Mouse (Mus musculus) thymus, adult 2 months (tissue): ENCODE results near the gene Ptprd. TPM values are rescaled to one million over a fixed set of nuclear protein-coding genes. Genes with fewer than 3 reads are reported as not detected.

ENCODE experiments used
- DNase-seq: peaks from one replicate; pipeline ENCODE4 v3.0.0; 2021
- H3K27ac ChIP-seq: fragments of 200-500 bp; 2 replicates; pipeline ENCODE4 v1.5.1; 2012; ENCODE audit warnings: low read length, control low read depth; ENCODE audit not compliant: control insufficient read depth, insufficient read depth
- H3K27me3 ChIP-seq: fragments of 200-500 bp; 2 replicates; pipeline ENCODE4 v1.6.1; 2012; ENCODE audit warnings: mild to moderate bottlenecking, low read length, moderate library complexity, mixed read lengths; ENCODE audit not compliant: control insufficient read depth, insufficient read depth
- H3K36me3 ChIP-seq: fragments of 200-500 bp; 2 replicates; pipeline ENCODE4 v1.6.1; 2012; ENCODE audit warnings: mild to moderate bottlenecking, low read length, moderate library complexity; ENCODE audit not compliant: control insufficient read depth, insufficient read depth
- H3K4me1 ChIP-seq: fragments of 200-500 bp; replicated peaks from 2 replicates; pipeline ENCODE4 v1.6.1; 2012; ENCODE audit warnings: low read length; ENCODE audit not compliant: control insufficient read depth, insufficient read depth
- H3K4me3 ChIP-seq: fragments of 200-500 bp; 2 replicates; pipeline ENCODE4 v1.5.1; 2012; ENCODE audit warnings: mild to moderate bottlenecking, low read length, control low read depth, moderate library complexity; ENCODE audit not compliant: control insufficient read depth, insufficient read depth
- CTCF ChIP-seq: fragments of 200-500 bp; IDR thresholded peaks from 2 replicates; pipeline ENCODE4 v1.5.1; 2012; ENCODE audit warnings: mild to moderate bottlenecking, control low read depth, low read length, moderate library complexity, borderline replicate concordance; ENCODE audit not compliant: control insufficient read depth, poor library complexity, insufficient read depth; ENCODE audit errors: extremely low read depth
- POLR2A ChIP-seq: fragments of 200-500 bp; IDR thresholded peaks from 2 replicates; pipeline ENCODE4 v1.6.1; 2012; ENCODE audit warnings: mild to moderate bottlenecking, low read length, control low read depth, moderate library complexity; ENCODE audit not compliant: control insufficient read depth, poor library complexity, insufficient read depth; ENCODE audit errors: extremely low read depth
- WGBS: fragments of 180-500 bp; shearing (Covaris S2); methylation state at CpG from one replicate; pipeline ENCODE4 v1.1.7; 2018; 5-methylcytosine and 5-hydroxymethylcytosine counted together
- polyA plus RNA-seq: library from polyadenylated mRNA; depleted of rRNA; stranded (reverse); fragments of >200 nt; gene quantifications from 2 replicates; pipeline ENCODE4 v1.2.3, GENCODE M21; 2012

The Ptprd gene
- polyA plus RNA-seq, 1 experiment, result 1.0 TPM

DNA sequence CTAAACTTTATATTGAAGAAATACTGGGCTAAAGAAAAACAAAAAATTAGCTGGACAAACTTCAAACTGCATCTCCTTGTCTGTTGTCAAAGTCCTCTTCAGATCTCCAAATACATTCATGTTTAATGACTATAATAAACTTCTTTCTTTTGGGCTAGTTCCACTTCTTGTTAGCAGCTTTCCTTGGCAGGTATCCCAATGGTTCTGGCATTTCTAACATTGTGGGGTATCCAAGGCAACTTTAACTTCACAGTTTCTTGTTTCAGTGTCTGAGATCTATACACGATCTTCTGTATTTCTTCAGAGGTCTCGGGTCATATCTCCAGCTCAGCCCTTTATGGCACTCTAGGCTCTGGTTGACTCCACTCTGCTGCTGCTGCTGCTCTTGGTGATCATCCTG is 434.5 kb downstream of the Ptprd start:
- WGBS, result 87% methylated on average over 2 of the region's 2 CpGs
- Histone ChIP-seq H3K27ac (no peak overlapping the region), H3K4me1 (no peaks in the 10 kb centered on the region), H3K4me3 (no peak overlapping the region), H3K27me3 (no peaks in the 10 kb centered on the region), H3K36me3 (no peaks in the 10 kb centered on the region)
- no peak for DNase-seq
- no peak for TF ChIP-seq POLR2A
- no peak for TF ChIP-seq CTCF

DNA sequence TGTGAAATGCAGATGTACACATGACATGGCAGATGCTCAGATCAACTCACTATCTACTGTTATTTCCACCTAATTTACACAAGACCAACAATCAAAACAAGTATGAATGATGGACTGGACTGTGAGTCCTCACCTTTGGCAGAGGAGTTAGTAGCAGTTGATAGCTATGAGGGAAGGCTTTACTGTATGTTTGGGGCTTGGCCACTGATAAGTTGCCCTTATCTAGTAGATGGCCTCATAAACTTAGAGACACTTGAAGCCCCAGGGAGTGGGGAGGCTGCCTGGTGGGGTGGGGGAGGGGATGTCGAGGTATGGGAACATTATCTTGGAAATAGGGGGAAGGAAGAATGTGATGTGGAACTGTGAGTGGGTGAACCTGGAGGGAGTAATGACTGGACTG is 448.0 kb downstream of the Ptprd start:
- WGBS, result 79% methylated on average over 1 of the region's 1 CpGs
- Histone ChIP-seq H3K36me3 (no peaks in the 10 kb centered on the region), H3K4me3 (no peak overlapping the region), H3K27me3 (no peaks in the 10 kb centered on the region), H3K4me1 (no peaks in the 10 kb centered on the region), H3K27ac (no peak overlapping the region)
- no peak for DNase-seq
- TF ChIP-seq CTCF, result no peak
- TF ChIP-seq POLR2A, result no peak

- H3K4me1 ChIP-seq, result no peaks in the 10 kb centered on the region
- no peaks in the 10 kb centered on the region for H3K36me3 ChIP-seq
- no peak overlapping the region for H3K27ac ChIP-seq
- TF ChIP-seq POLR2A (no peak), CTCF (no peak)
- H3K4me3 ChIP-seq, result no peak overlapping the region
- DNase-seq, result no peak
- no peaks in the 10 kb centered on the region for H3K27me3 ChIP-seq
- 92% methylated on average over 2 of the region's 2 CpGs for WGBS
Measured at GRCm38 (mm10) chr4:77743391-77743790, 468.4 kb downstream of the Ptprd start.

- H3K4me1 ChIP-seq, result no peaks in the 10 kb centered on the region
- H3K36me3 ChIP-seq, result no peaks in the 10 kb centered on the region
- 84% methylated on average over 6 of the region's 6 CpGs for WGBS
- TF ChIP-seq CTCF, result no peak
- TF ChIP-seq POLR2A, result no peak
- H3K27me3 ChIP-seq, result no peaks in the 10 kb centered on the region
- H3K4me3 ChIP-seq, result no peak overlapping the region
- H3K27ac ChIP-seq, result no peak overlapping the region
- DNase-seq, result no peak
Measured at GRCm38 (mm10) chr4:77721908-77722307, 489.9 kb downstream of the Ptprd start.

DNA sequence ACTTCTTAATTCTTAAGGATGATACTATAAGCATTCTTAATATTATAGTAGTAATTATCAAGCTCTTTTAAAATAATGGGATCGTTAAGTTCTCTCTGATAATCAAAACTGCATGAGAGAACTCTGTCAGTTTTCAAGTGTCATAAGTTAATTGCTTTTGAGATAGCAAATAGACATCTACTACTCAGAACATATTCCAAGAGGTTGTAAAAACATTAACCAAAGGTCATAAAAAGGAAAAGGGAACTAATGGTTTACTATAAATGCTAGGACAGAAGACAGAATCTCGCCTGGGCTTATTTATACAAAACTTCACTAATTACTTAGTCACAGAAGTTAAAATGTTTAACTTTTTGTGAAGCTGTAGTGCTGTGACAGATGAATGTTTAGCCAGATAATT is 494.0 kb downstream of the Ptprd start:
- no peak for TF ChIP-seq POLR2A
- no peak for TF ChIP-seq CTCF
- no peaks in the 10 kb centered on the region for H3K4me1 ChIP-seq
- H3K27ac ChIP-seq, result no peak overlapping the region
- no peaks in the 10 kb centered on the region for H3K27me3 ChIP-seq
- 75% methylated on average over 2 of the region's 2 CpGs for WGBS
- no peaks in the 10 kb centered on the region for H3K36me3 ChIP-seq
- no peak for DNase-seq
- H3K4me3 ChIP-seq, result no peak overlapping the region

DNA sequence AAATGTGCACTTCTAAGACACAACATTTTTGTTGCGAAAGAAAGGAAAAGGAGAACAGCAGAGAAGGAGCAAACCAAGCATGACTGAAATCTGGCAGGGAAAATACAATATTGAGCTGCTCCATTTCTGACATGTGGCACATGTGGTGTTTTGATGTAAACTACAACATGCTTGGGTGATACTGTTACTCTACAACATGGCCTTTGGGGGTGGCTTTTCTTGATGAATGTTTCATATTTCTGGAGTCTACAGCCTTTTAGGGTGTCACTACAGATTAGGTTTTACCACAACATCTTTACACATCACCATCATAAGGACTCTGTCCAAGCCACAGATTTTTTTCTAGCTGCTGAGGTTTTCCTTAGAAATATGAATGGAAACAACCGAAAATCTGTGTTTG is 501.5 kb downstream of the Ptprd start:
- no peaks in the 10 kb centered on the region for H3K27me3 ChIP-seq
- H3K4me1 ChIP-seq, result no peaks in the 10 kb centered on the region
- no peak for DNase-seq
- no peaks in the 10 kb centered on the region for H3K36me3 ChIP-seq
- no peak for TF ChIP-seq POLR2A
- no peak for TF ChIP-seq CTCF
- no peak overlapping the region for H3K4me3 ChIP-seq
- H3K27ac ChIP-seq, result no peak overlapping the region
- 81% methylated on average over 2 of the region's 2 CpGs for WGBS

DNA sequence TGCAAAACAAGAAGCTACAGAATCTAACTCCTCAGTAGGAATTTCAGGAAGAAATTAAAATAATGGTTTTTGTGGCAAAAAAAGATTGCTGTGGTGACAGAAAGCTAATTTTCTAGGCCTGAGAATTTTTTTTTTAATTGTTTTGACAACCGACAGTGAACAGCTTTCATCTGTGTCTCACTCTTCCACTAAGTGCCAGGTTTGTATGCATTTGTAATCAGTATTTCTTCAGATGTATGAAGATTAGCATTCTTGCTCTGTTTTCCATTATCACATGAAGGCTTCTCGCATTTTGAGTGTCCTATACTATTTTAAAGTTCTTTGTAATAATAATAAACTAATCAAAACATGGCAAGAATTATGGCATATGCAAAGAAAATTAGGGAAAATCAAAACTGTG is 513.5 kb downstream of the Ptprd start:
- no peaks in the 10 kb centered on the region for H3K36me3 ChIP-seq
- no peaks in the 10 kb centered on the region for H3K4me1 ChIP-seq
- DNase-seq, result no peak
- no peaks in the 10 kb centered on the region for H3K27me3 ChIP-seq
- TF ChIP-seq CTCF (no peak), POLR2A (no peak)
- H3K4me3 ChIP-seq, result no peak overlapping the region
- 82% methylated on average over 2 of the region's 2 CpGs for WGBS
- no peak overlapping the region for H3K27ac ChIP-seq
